Mouse (Mus musculus): Measurements from ENCODE around the gene Lrrc66. TPM values are rescaled to one million over a fixed set of nuclear protein-coding genes. Genes with fewer than 3 reads are reported as not detected.

Lrrc66 gene
- total RNA-seq (2021), result not detected
- long read RNA-seq, experiment 1, result 0 reads
- long read RNA-seq, experiment 2, result 0 reads

- DNase-seq, result no peak
Observed at GRCm38 (mm10) chr5:73632291-73632690, at the start of gene Lrrc66. Gene Lrrc66, minus strand, starts transcription at chr5:73632526.

GRCm38 (mm10) chr5:73676626-73677025 lies 44.3 kb upstream of the Lrrc66 start:
- DNase-seq, result no peak

GRCm38 (mm10) chr5:73675604-73676003 lies 43.3 kb upstream of the Lrrc66 start:
- DNase-seq, result no peak

GRCm38 (mm10) chr5:73669386-73669785 lies 37.1 kb upstream of the Lrrc66 start:
- DNase-seq, result no peak

GRCm38 (mm10) chr5:73667877-73668276 lies 35.6 kb upstream of the Lrrc66 start:
- no peak for DNase-seq

- DNase-seq, result no peak
Observed at GRCm38 (mm10) chr5:73666695-73667094, 34.4 kb upstream of the Lrrc66 start.

- no peak for DNase-seq
Observed at GRCm38 (mm10) chr5:73651855-73652201, 19.5 kb upstream of the Lrrc66 start.

- DNase-seq, result peak; percentile 19 to 45
Observed at GRCm38 (mm10) chr5:73651061-73651854, 18.9 kb upstream of the Lrrc66 start, which contains the start of gene Spata18. Gene Spata18, plus strand, starts transcription at chr5:73651379.

- peak in 1 of 2 experiments; percentile 57 for DNase-seq
Observed at GRCm38 (mm10) chr5:73650365-73650964, 18.1 kb upstream of the Lrrc66 start.

- DNase-seq, result peak; percentile 91 to 95
Observed at GRCm38 (mm10) chr5:73647261-73647900, 15.1 kb upstream of the Lrrc66 start, which contains the start of gene Sgcb. Gene Sgcb, minus strand, starts transcription at chr5:73647790.

GRCm38 (mm10) chr5:73642091-73642490 lies 9.8 kb upstream of the Lrrc66 start:
- DNase-seq, result peak in 1 of 2 experiments; percentile 31

GRCm38 (mm10) chr5:73641058-73641457 lies 8.7 kb upstream of the Lrrc66 start:
- no peak for DNase-seq

GRCm38 (mm10) chr5:73637337-73638107 lies 5.2 kb upstream of the Lrrc66 start:
- peak; percentile 29 to 57 for DNase-seq

- peak; percentile 59 to 88 for DNase-seq
Observed at GRCm38 (mm10) chr5:73633141-73633540, 815 bp upstream of the Lrrc66 start.

- no peak for DNase-seq
Observed at GRCm38 (mm10) chr5:73631001-73631558, 1.2 kb downstream of the Lrrc66 start.

GRCm38 (mm10) chr5:73630141-73630540 lies 2.2 kb downstream of the Lrrc66 start:
- peak in 1 of 2 experiments; percentile 27 for DNase-seq

GRCm38 (mm10) chr5:73627991-73628390 lies 4.3 kb downstream of the Lrrc66 start:
- no peak for DNase-seq

GRCm38 (mm10) chr5:73627559-73627958 lies 4.8 kb downstream of the Lrrc66 start:
- DNase-seq, result no peak

GRCm38 (mm10) chr5:73626842-73627241 lies 5.5 kb downstream of the Lrrc66 start:
- no peak for DNase-seq

GRCm38 (mm10) chr5:73625505-73625904 lies 6.8 kb downstream of the Lrrc66 start:
- no peak for DNase-seq

GRCm38 (mm10) chr5:73618969-73619368 lies 13.4 kb downstream of the Lrrc66 start:
- DNase-seq, result no peak

- no peak for DNase-seq
Observed at GRCm38 (mm10) chr5:73615211-73615610, 17.1 kb downstream of the Lrrc66 start.

Data from heart, adult 18-20 months (tissue).